Mouse (Mus musculus) limb, embryonic 14.5 days (tissue): ENCODE data around the gene Timm8a2. TPM values are rescaled to one million over a fixed set of nuclear protein-coding genes. Genes with fewer than 3 reads are reported as not detected.

Experiments used
- ATAC-seq: fragments of 200-750 bp; cut with Nextera tagmentation; 2 replicates; pipeline ENCODE4 v1.8.0; 2017; ENCODE audit warnings: low read depth, moderate number of reproducible peaks, moderate TSS enrichment; ENCODE audit not compliant: low FRiP score
- DNase-seq: peaks from one replicate; pipeline ENCODE4 v3.0.0-alpha.2; 2015; ENCODE audit warnings: low spot score
- H3K27ac ChIP-seq: fragments of 300-500 bp; sonication (generic); replicated peaks from 2 replicates; pipeline ENCODE4 v1.5.1; 2014; ENCODE audit warnings: low read depth, mild to moderate bottlenecking, low read length, moderate library complexity, mixed read lengths
- H3K27me3 ChIP-seq: fragments of 300-500 bp; sonication (generic); 2 replicates; pipeline ENCODE4 v1.6.1; 2014; ENCODE audit warnings: low read length, mixed read lengths; ENCODE audit not compliant: control insufficient read depth, insufficient read depth
- H3K36me3 ChIP-seq: fragments of 300-500 bp; sonication (generic); 2 replicates; pipeline ENCODE4 v1.6.1; 2014; ENCODE audit warnings: mild to moderate bottlenecking, low read length, moderate library complexity, mixed read lengths; ENCODE audit not compliant: control insufficient read depth, insufficient read depth
- H3K4me1 ChIP-seq: fragments of 300-500 bp; sonication (generic); 2 replicates; pipeline ENCODE4 v1.6.1; 2014; ENCODE audit warnings: antibody characterized with exemption, low read length, mixed read lengths; ENCODE audit not compliant: control insufficient read depth, insufficient read depth
- H3K4me2 ChIP-seq: fragments of 300-500 bp; sonication (generic); replicated peaks from 2 replicates; pipeline ENCODE4 v1.6.1; 2014; ENCODE audit warnings: low read depth, mild to moderate bottlenecking, low read length, moderate library complexity; ENCODE audit not compliant: severe bottlenecking
- H3K4me3 ChIP-seq: fragments of 300-500 bp; sonication (generic); replicated peaks from 2 replicates; pipeline ENCODE4 v1.5.1; 2014; ENCODE audit warnings: low read length
- H3K9ac ChIP-seq: fragments of 300-500 bp; sonication (generic); 2 replicates; pipeline ENCODE4 v1.6.1; 2014; ENCODE audit warnings: mild to moderate bottlenecking, low read depth, low read length, moderate library complexity; ENCODE audit not compliant: severe bottlenecking
- H3K9me3 ChIP-seq: fragments of 300-500 bp; sonication (generic); 2 replicates; pipeline ENCODE4 v1.6.1; 2016; ENCODE audit warnings: low read length; ENCODE audit not compliant: control insufficient read depth
- POLR2A ChIP-seq: fragments of 200-500 bp; IDR thresholded peaks from 2 replicates; pipeline ENCODE4 v1.8.0; 2012; ENCODE audit warnings: inconsistent platforms, mild to moderate bottlenecking, moderate library complexity, borderline replicate concordance; ENCODE audit not compliant: insufficient read depth, insufficient read length; ENCODE audit errors: extremely low read depth
- WGBS: fragments of 180-500 bp; shearing (Covaris S2); extraction: QIAGEN DNeasy Blood & Tissue Kit; methylation state at CpG from one replicate; pipeline ENCODE4 v1.1.7; 2014; 5-methylcytosine and 5-hydroxymethylcytosine counted together
- polyA plus RNA-seq, 2 experiments: library from polyadenylated mRNA; depleted of rRNA in 1 of 2; stranded (reverse) in 1 of 2; unstranded in 1 of 2; fragments of >200 nt; fragmentation: Nextera tagmentation in 1 of 2; extraction: Ambion mirVana in 1 of 2; gene quantifications; 2 replicates each; pipeline versions ENCODE4 v1.2.1 to v1.2.3; 2012 to 2014

The Timm8a2 gene
- polyA plus RNA-seq (2012; rRNA removed) (0.10 and 0.20 TPM in 2 replicates), polyA plus RNA-seq (2014; fragmentation: Nextera tagmentation; extraction: Ambion mirVana) (not detected in 2 replicates)

- H3K9ac ChIP-seq = no peak within 1 kb of the TSS
- H3K9me3 ChIP-seq = no peaks in the 10 kb centered on the region
- H3K27ac ChIP-seq = no peak within 1 kb of the TSS
- DNase-seq = no peak
- no peaks in the 10 kb centered on the region for H3K36me3 ChIP-seq
- WGBS = 91% methylated on average over 13 of the region's 13 CpGs
- no peak for ATAC-seq
- TF ChIP-seq POLR2A = no peak
- no peaks in the 10 kb centered on the region for H3K27me3 ChIP-seq
- no peak within 1 kb of the TSS for H3K4me2 ChIP-seq
- H3K4me3 ChIP-seq = no peak within 1 kb of the TSS
- H3K4me1 ChIP-seq = no peaks in the 10 kb centered on the region
Measured at GRCm38 (mm10) chr14:122034451-122034850, at the start of gene Timm8a2. Gene Timm8a2 (plus strand): TSS chr14:122034674.

GRCm38 (mm10) chr14:121985477-121985876 is 49.0 kb upstream of the Timm8a2 start:
- Histone ChIP-seq H3K4me2 (no peak overlapping the region), H3K27ac (no peak overlapping the region), H3K27me3 (no peaks in the 10 kb centered on the region), H3K9me3 (no peaks in the 10 kb centered on the region), H3K9ac (no peak overlapping the region), H3K4me3 (no peak overlapping the region), H3K4me1 (no peaks in the 10 kb centered on the region; the same call in 1 of the 2 replicates), H3K36me3 (no peaks in the 10 kb centered on the region)
- no peak for ATAC-seq
- no peak for DNase-seq
- TF ChIP-seq POLR2A = no peak
- WGBS = 83% methylated on average over 3 of the region's 3 CpGs

- no peak for TF ChIP-seq POLR2A
- DNase-seq (no peak), ATAC-seq (no peak)
- Histone ChIP-seq H3K4me3 (no peak overlapping the region), H3K27me3 (no peaks in the 10 kb centered on the region), H3K4me2 (no peak overlapping the region), H3K4me1 (no peaks in the 10 kb centered on the region; the same call in 1 of the 2 replicates), H3K9ac (no peak overlapping the region), H3K36me3 (no peaks in the 10 kb centered on the region), H3K9me3 (no peaks in the 10 kb centered on the region), H3K27ac (no peak overlapping the region)
- 87% methylated on average over 6 of the region's 6 CpGs for WGBS
Measured at GRCm38 (mm10) chr14:121986028-121986427, 48.4 kb upstream of the Timm8a2 start.

- H3K9me3 ChIP-seq = no peaks in the 10 kb centered on the region
Measured at GRCm38 (mm10) chr14:121987287-121987686, 47.2 kb upstream of the Timm8a2 start.

GRCm38 (mm10) chr14:121987691-121988090 is 46.8 kb upstream of the Timm8a2 start:
- Histone ChIP-seq H3K27me3 (no peaks in the 10 kb centered on the region), H3K36me3 (peaks cover 3% of the 10 kb centered on the region; the same call in 1 of the 2 replicates), H3K27ac (no peak overlapping the region), H3K4me2 (no peak overlapping the region), H3K4me3 (no peak overlapping the region), H3K9me3 (no peaks in the 10 kb centered on the region), H3K4me1 (no peaks in the 10 kb centered on the region; the same call in 1 of the 2 replicates), H3K9ac (no peak overlapping the region)
- DNase-seq = no peak
- TF ChIP-seq POLR2A = no peak
- ATAC-seq = no peak
- WGBS = 81% methylated on average over 4 of the region's 4 CpGs

More at GRCm38 (mm10) chr14:121987287-121987686, 47.2 kb upstream of the Timm8a2 start:
- Histone ChIP-seq H3K27me3 (no peaks in the 10 kb centered on the region), H3K4me1 (no peaks in the 10 kb centered on the region; the same call in 1 of the 2 replicates), H3K27ac (no peak overlapping the region), H3K4me3 (no peak overlapping the region), H3K9ac (no peak overlapping the region), H3K4me2 (no peak overlapping the region), H3K36me3 (peaks cover 3% of the 10 kb centered on the region; the same call in 1 of the 2 replicates)
- DNase-seq (no peak), ATAC-seq (no peak)
- no peak for TF ChIP-seq POLR2A
- 90% methylated on average over 1 of the region's 1 CpGs for WGBS
